ENCODE assay signal across 8 mouse cellular contexts in genomic region chr11:69656617-69657461, GRCm38 (mm10). TPM values are rescaled to one million over a fixed set of nuclear protein-coding genes. Genes with fewer than 3 reads are reported as not detected.
DNase-seq lines count a peak whose midpoint lies in the region; ATAC-seq and TF ChIP-seq lines count a peak whose summit lies in the region.
"Had no signal": no experiment of that assay in that cellular context is flagged by ENCODE, and none has a peak within 500 bp of the region (broad histone marks: within the 10 kb centered on the region; RNA-seq: fewer than 3 reads in every experiment).

No protein-coding gene starts in this region.

- H3K36me3 ChIP-seq in embryonic facial prominence, embryonic 14.5 days (ENCODE audit: control insufficient read depth, insufficient read depth, low read length) = peaks cover 61% of the 10 kb centered on the region
- H3K36me3 ChIP-seq in intestine, embryonic 16.5 days (ENCODE audit: control insufficient read depth, insufficient read depth, low read length) = peaks cover 20% of the 10 kb centered on the region
- peaks cover 24% of the 10 kb centered on the region for H3K36me3 ChIP-seq in stomach, postnatal 0 days (ENCODE audit: control insufficient read depth, insufficient read depth, low read length)

- no peak for TF ChIP-seq POLR2A in bone marrow, adult 2 months (IDR thresholded peaks at IDR 0.05; ENCODE audit: borderline replicate concordance, control insufficient read depth, low read depth, low read length)

- TF ChIP-seq CTCF in bone marrow, adult 2 months (IDR thresholded peaks at IDR 0.05; ENCODE audit: control insufficient read depth, insufficient read depth, low read length) = peak; percentile 78
- TF ChIP-seq CTCF in stomach, postnatal 0 days (IDR thresholded peaks at IDR 0.05; ENCODE audit: low read depth) = peak; percentile 87

- no peak overlapping the region for H3K27ac ChIP-seq in bone marrow, adult 2 months (ENCODE audit: control insufficient read depth, insufficient read depth, low read depth, low read length, poor library complexity)
- peak overlapping the region; percentile 65 for H3K27ac ChIP-seq in embryonic facial prominence, embryonic 14.5 days (replicated peaks; ENCODE audit: low read depth, low read length)
- H3K27ac ChIP-seq in intestine, embryonic 16.5 days (ENCODE audit: low read length) = no peak overlapping the region
- H3K27ac ChIP-seq in stomach, postnatal 0 days (replicated peaks) = peak overlapping the region; percentile 86

- H3K4me1 ChIP-seq in bone marrow, adult 2 months (ENCODE audit: control insufficient read depth, insufficient read depth, low read length) = no peaks in the 10 kb centered on the region; the same call in 1 of the 2 replicates
- no peaks in the 10 kb centered on the region for H3K4me1 ChIP-seq in embryonic facial prominence, embryonic 14.5 days (ENCODE audit: control insufficient read depth, insufficient read depth, low read length)
- H3K4me1 ChIP-seq in intestine, embryonic 16.5 days (ENCODE audit: control insufficient read depth, insufficient read depth, low read length) = peaks cover 12% of the 10 kb centered on the region
- no peaks in the 10 kb centered on the region for H3K4me1 ChIP-seq in stomach, postnatal 0 days (replicated peaks; ENCODE audit: control insufficient read depth, insufficient read depth)

- H3K27me3 ChIP-seq in embryonic facial prominence, embryonic 14.5 days (replicated peaks; ENCODE audit: control insufficient read depth, insufficient read depth, low read length) = no peaks in the 10 kb centered on the region
- no peaks in the 10 kb centered on the region for H3K27me3 ChIP-seq in intestine, embryonic 16.5 days (replicated peaks; ENCODE audit: control insufficient read depth, insufficient read depth, low read length)
- H3K27me3 ChIP-seq in stomach, postnatal 0 days (ENCODE audit: control insufficient read depth, insufficient read depth, low read length) = no peaks in the 10 kb centered on the region

- 59% methylated on average over 10 of the region's 10 CpGs for WGBS in bone marrow, adult 2 months
- 75% methylated on average over 10 of the region's 10 CpGs for WGBS in embryonic facial prominence, embryonic 14.5 days
- WGBS in intestine, embryonic 16.5 days = 76% methylated on average over 10 of the region's 10 CpGs
- WGBS in stomach, postnatal 0 days = 54% methylated on average over 10 of the region's 10 CpGs

- H3K4me2 ChIP-seq in embryonic facial prominence, embryonic 14.5 days (ENCODE audit: low read depth, low read length) = peak overlapping the region; percentile 19; the same call in 1 of the 2 replicates
- H3K4me2 ChIP-seq in intestine, embryonic 16.5 days (ENCODE audit: low read depth, low read length) = no peak overlapping the region
- peak overlapping the region; percentile 48 for H3K4me2 ChIP-seq in stomach, postnatal 0 days (replicated peaks; ENCODE audit: low read depth)

- no peak overlapping the region for H3K4me3 ChIP-seq in bone marrow, adult 2 months (replicated peaks; ENCODE audit: control insufficient read depth, low read depth, low read length)
- H3K4me3 ChIP-seq in embryonic facial prominence, embryonic 14.5 days (ENCODE audit: low read depth, low read length) = no peak overlapping the region
- no peak overlapping the region for H3K4me3 ChIP-seq in intestine, embryonic 16.5 days (ENCODE audit: low read length)
- peak overlapping the region; percentile 15; the same call in 1 of the 2 replicates for H3K4me3 ChIP-seq in stomach, postnatal 0 days (ENCODE audit: low read depth, low read length)

- H3K9ac ChIP-seq in embryonic facial prominence, embryonic 14.5 days (ENCODE audit: low read depth, low read length) = peak overlapping the region; percentile 19; the same call in 1 of the 2 replicates
- H3K9ac ChIP-seq in intestine, embryonic 16.5 days (ENCODE audit: low read depth, low read length) = 0 out of 2 replicates have a peak overlapping the region, but pooled peaks have one; percentile 24
- H3K9ac ChIP-seq in stomach, postnatal 0 days (ENCODE audit: low read length) = peak overlapping the region; percentile 41; the same call in 1 of the 2 replicates

- no peak for ATAC-seq in embryonic facial prominence, embryonic 14.5 days (ENCODE audit: low read depth)
- no peak for ATAC-seq in intestine, embryonic 16.5 days
- ATAC-seq in stomach, postnatal 0 days (ENCODE audit: low FRiP score, low TSS enrichment) = no peak

- TF ChIP-seq EP300 in stomach, postnatal 0 days (optimal IDR thresholded peaks at IDR 0.05) = no peak

- DNase-seq in right cerebral cortex, postnatal 10 days (ENCODE audit: low spot score in 2 of 2) = peak; percentile 55 to 61
- DNase-seq in right cerebral cortex, adult 18-20 months = no peak
- peak; percentile 76 for DNase-seq in embryonic facial prominence, embryonic 14.5 days (ENCODE audit: low spot score)
- peak; percentile 66 for DNase-seq in lung, postnatal 10 days
- DNase-seq in stomach, postnatal 0 days (ENCODE audit: low spot score) = peak; percentile 53

- no peaks in the 10 kb centered on the region for H3K9me3 ChIP-seq in embryonic facial prominence, embryonic 14.5 days (ENCODE audit: control insufficient read depth, low read length)
- no peaks in the 10 kb centered on the region for H3K9me3 ChIP-seq in intestine, embryonic 16.5 days (ENCODE audit: control insufficient read depth, low read length)
- no peaks in the 10 kb centered on the region for H3K9me3 ChIP-seq in stomach, postnatal 0 days (ENCODE audit: control insufficient read depth, low read length)

RNA-seq across cellular contexts. Expression of gene Sox15, which starts 1.7 kb away (rescaled TPM):
- polyA plus RNA-seq in bone marrow, adult 2 months (2011; ENCODE audit: insufficient read depth, insufficient read length, low replicate concordance, missing spikeins) = not detected in 2 replicates
- polyA plus RNA-seq in embryonic facial prominence, embryonic 14.5 days (2014; fragmentation: Nextera tagmentation; extraction: Ambion mirVana) = 1.7 and 2.9 TPM in 2 replicates
- polyA plus RNA-seq in intestine, embryonic 16.5 days (2015; fragmentation: Nextera tagmentation; extraction: Ambion mirVana) = not detected in 2 replicates
- polyA plus RNA-seq in stomach, postnatal 0 days (2015; fragmentation: Nextera tagmentation; extraction: Ambion mirVana) = 7.7 and 7.9 TPM in 2 replicates
- polyA plus RNA-seq: heart, embryonic 14.5 days had no signal

RNA-seq across cellular contexts. Expression of gene Mpdu1, which starts 5.6 kb away (rescaled TPM):
- polyA plus RNA-seq in bone marrow, adult 2 months (2011; ENCODE audit: insufficient read depth, insufficient read length, low replicate concordance, missing spikeins) = 62.4 and 109 TPM in 2 replicates
- 29.1 and 33.6 TPM in 2 replicates for polyA plus RNA-seq in embryonic facial prominence, embryonic 14.5 days (2014; fragmentation: Nextera tagmentation; extraction: Ambion mirVana)
- 68.3 and 69.9 TPM in 2 replicates for polyA plus RNA-seq in intestine, embryonic 16.5 days (2015; fragmentation: Nextera tagmentation; extraction: Ambion mirVana)
- polyA plus RNA-seq in stomach, postnatal 0 days (2015; fragmentation: Nextera tagmentation; extraction: Ambion mirVana) = 69.1 and 72.6 TPM in 2 replicates

RNA-seq across cellular contexts. Expression of gene Cd68, which starts 9.1 kb away (rescaled TPM):
- 28.0 and 51.6 TPM in 2 replicates for polyA plus RNA-seq in bone marrow, adult 2 months (2011; ENCODE audit: insufficient read depth, insufficient read length, low replicate concordance, missing spikeins)
- 22.0 and 25.5 TPM in 2 replicates for polyA plus RNA-seq in embryonic facial prominence, embryonic 14.5 days (2014; fragmentation: Nextera tagmentation; extraction: Ambion mirVana)
- polyA plus RNA-seq in intestine, embryonic 16.5 days (2015; fragmentation: Nextera tagmentation; extraction: Ambion mirVana) = 14.0 and 14.7 TPM in 2 replicates
- 16.7 and 17.9 TPM in 2 replicates for polyA plus RNA-seq in stomach, postnatal 0 days (2015; fragmentation: Nextera tagmentation; extraction: Ambion mirVana)

RNA-seq across cellular contexts. Expression of gene Eif4a1, which starts 15.4 kb away (rescaled TPM):
- polyA plus RNA-seq in bone marrow, adult 2 months (2011; ENCODE audit: insufficient read depth, insufficient read length, low replicate concordance, missing spikeins) = 268 and 540 TPM in 2 replicates
- polyA plus RNA-seq in embryonic facial prominence, embryonic 14.5 days (2014; fragmentation: Nextera tagmentation; extraction: Ambion mirVana) = 525 and 575 TPM in 2 replicates
- polyA plus RNA-seq in intestine, embryonic 16.5 days (2015; fragmentation: Nextera tagmentation; extraction: Ambion mirVana) = 524 and 563 TPM in 2 replicates
- polyA plus RNA-seq in stomach, postnatal 0 days (2015; fragmentation: Nextera tagmentation; extraction: Ambion mirVana) = 339 and 351 TPM in 2 replicates

RNA-seq across cellular contexts. Expression of gene Fxr2, which starts 24.0 kb away (rescaled TPM):
- 32.3 and 66.3 TPM in 2 replicates for polyA plus RNA-seq in bone marrow, adult 2 months (2011; ENCODE audit: insufficient read depth, insufficient read length, low replicate concordance, missing spikeins)
- 25.4 and 26.3 TPM in 2 replicates for polyA plus RNA-seq in embryonic facial prominence, embryonic 14.5 days (2014; fragmentation: Nextera tagmentation; extraction: Ambion mirVana)
- polyA plus RNA-seq in intestine, embryonic 16.5 days (2015; fragmentation: Nextera tagmentation; extraction: Ambion mirVana) = 12.1 and 12.6 TPM in 2 replicates
- 10.8 and 11.6 TPM in 2 replicates for polyA plus RNA-seq in stomach, postnatal 0 days (2015; fragmentation: Nextera tagmentation; extraction: Ambion mirVana)

Comparison
In these comparisons a context has a peak if more than half of its experiments do, and no peak if none do; other contexts are left out.
1. H3K27ac ChIP-seq: peak in embryonic facial prominence, embryonic 14.5 days (single experiment) and stomach, postnatal 0 days (single experiment); none in bone marrow, adult 2 months (single experiment) and intestine, embryonic 16.5 days (single experiment).
2. Peak in every context shown above with its lines, with median percentiles within 50 percentile points of each other: H3K9ac ChIP-seq.